Mouse (Mus musculus): ENCODE results near the gene Nkapd1. TPM values are rescaled to one million over a fixed set of nuclear protein-coding genes. Genes with fewer than 3 reads are reported as not detected.
A peak's percentile ranks its signal among the peaks of the same experiment; 100 is the strongest.

The Nkapd1 gene
- total RNA-seq, 2 experiments from 2014 or later: 22.6 to 23.3 TPM

GRCm38 (mm10) chr9:50602055-50602845 is 15.0 kb downstream of the Nkapd1 start:
- intact Hi-C loops (cut with DNase I): loop anchor here (5.0 kb wide), 2 partner anchors 140 to 165 kb away; partner anchors contain the start of gene Fdxacb1
- no peak for DNase-seq

GRCm38 (mm10) chr9:50601536-50601935 is 15.7 kb downstream of the Nkapd1 start:
- intact Hi-C loops (cut with DNase I): loop anchor here (5.0 kb wide), 2 partner anchors 139 to 166 kb away; partner anchors contain the start of gene Fdxacb1
- DNase-seq: peak; percentile 15 to 27

GRCm38 (mm10) chr9:50596973-50597372 is 20.3 kb downstream of the Nkapd1 start:
- intact Hi-C loops (cut with DNase I): no loop called here
- peak; percentile 19 to 37 for DNase-seq

DNA sequence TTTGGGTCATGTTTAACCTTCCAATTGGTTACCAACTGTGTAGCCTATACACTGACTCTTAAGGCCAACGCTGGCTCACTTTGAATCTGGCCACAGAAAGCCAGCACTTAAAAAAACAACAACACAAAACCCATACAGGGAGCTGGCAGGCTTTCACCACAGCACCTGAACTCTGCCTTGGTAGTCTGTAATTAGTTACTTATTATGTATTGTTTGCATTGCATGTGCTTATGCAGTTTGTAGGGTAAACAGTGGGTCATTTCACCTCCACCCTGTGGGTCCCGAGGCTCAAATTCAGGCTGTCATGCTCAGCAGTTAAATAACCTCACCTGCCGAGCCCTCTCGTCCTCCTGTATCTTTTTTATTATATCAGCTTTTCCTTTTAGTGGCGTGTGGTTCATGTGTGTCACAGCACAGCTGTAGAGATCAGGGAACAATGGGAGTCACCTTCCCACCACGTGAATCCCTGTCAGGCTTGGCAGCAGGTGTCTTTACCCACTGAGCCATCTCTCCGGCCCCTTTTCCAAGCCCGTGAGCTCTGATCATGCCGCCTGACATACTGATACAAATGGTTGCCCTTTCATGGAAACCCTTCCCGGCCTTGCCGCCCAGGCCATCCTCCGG is 22.4 kb downstream of the Nkapd1 start:
- intact Hi-C loops (cut with DNase I): no loop called here
- no peak for DNase-seq

- intact Hi-C loops (cut with DNase I): no loop called here
- peak in 1 of 2 experiments; percentile 41 for DNase-seq
Observed at GRCm38 (mm10) chr9:50593544-50593943, 23.7 kb downstream of the Nkapd1 start.

DNA sequence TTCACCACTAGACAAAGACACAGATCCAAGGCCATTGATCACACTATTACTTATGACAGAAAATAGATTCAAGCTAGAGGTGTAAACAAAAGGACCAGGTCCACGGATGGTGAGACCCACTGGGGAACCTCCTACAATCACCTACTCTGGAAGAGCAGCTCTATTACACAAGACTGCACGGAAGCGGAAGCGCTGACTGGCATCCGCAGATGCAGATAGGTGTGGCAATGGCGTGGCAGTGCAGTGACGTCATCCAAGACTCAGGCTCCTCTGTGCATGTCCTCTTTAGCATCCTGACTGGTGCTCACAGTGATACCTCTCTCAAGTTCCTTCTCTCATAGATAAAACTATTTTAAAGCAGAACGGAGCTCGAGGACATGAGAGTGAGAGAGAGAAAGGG is 24.3 kb downstream of the Nkapd1 start:
- no peak for DNase-seq
- intact Hi-C loops (cut with DNase I): no loop called here

GRCm38 (mm10) chr9:50590856-50591518 is 26.3 kb downstream of the Nkapd1 start:
- DNase-seq: peak; percentile 10 to 16
- intact Hi-C loops (cut with DNase I): no loop called here

DNA sequence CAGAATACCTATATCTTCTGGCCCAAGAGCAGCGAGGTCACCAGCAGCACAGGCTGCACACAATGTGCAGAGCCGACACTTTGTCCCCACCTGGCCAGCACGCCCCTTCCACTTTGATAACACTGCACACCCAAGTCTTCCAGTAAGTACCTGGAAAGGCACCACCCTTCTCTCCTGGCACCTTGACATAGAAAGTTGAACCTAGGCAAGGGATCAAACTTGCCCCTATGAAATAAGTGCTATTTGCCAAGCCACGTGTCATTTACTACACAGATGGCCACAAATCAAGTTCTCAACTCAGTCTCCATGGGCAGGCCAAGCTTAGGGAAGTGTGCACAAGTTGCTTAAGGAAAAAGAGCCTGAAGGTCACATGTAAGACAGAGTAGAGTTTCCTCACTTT is 30.3 kb downstream of the Nkapd1 start:
- intact Hi-C loops (cut with DNase I): no loop called here
- DNase-seq: no peak

DNA sequence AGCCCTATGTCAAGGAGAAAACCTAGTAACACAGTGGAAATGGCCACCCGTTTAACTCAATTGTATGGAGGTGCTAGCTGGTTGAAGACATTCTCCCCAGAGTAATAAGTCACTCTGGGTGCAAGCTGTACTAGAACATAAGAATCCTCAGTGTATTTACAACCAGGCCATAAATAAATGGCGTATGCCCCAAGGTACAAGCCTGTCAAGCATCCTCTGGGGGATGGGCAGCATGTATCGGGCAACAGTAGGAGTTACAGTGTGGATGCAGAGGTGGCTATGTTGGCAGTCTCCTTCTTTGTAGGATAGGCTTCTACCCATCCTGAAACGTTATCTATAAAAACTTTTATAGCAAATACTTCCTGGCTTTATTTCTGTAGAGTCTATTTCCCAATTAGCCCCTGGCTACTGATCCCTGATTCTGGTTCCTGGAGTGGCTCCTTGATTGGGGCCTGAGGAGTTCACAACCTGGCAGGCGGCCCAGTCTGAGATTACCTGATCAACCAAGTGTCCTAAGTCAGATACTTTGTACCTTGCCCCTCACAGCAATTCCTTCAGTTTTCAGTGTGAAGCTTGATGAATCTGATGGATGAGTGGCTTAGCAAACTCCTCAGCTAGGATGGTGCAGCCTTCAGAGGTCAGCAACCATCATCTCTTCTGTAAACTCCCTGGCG is 32.0 kb downstream of the Nkapd1 start:
- DNase-seq: no peak
- intact Hi-C loops (cut with DNase I): no loop called here

GRCm38 (mm10) chr9:50580370-50580769 is 36.9 kb downstream of the Nkapd1 start:
- intact Hi-C loops (cut with DNase I): no loop called here
- DNase-seq: no peak

GRCm38 (mm10) chr9:50569599-50570525 is 47.4 kb downstream of the Nkapd1 start:
- intact Hi-C loops (cut with DNase I): no loop called here
- no peak for DNase-seq

- intact Hi-C loops (cut with DNase I): no loop called here
- no peak for DNase-seq
Observed at GRCm38 (mm10) chr9:50567881-50568280, 49.4 kb downstream of the Nkapd1 start.

- no peak for DNase-seq
- intact Hi-C loops (cut with DNase I): no loop called here
Observed at GRCm38 (mm10) chr9:50567372-50567771, 49.9 kb downstream of the Nkapd1 start.

GRCm38 (mm10) chr9:50565940-50566339 is 51.3 kb downstream of the Nkapd1 start:
- intact Hi-C loops (cut with DNase I): no loop called here
- DNase-seq: no peak

DNA sequence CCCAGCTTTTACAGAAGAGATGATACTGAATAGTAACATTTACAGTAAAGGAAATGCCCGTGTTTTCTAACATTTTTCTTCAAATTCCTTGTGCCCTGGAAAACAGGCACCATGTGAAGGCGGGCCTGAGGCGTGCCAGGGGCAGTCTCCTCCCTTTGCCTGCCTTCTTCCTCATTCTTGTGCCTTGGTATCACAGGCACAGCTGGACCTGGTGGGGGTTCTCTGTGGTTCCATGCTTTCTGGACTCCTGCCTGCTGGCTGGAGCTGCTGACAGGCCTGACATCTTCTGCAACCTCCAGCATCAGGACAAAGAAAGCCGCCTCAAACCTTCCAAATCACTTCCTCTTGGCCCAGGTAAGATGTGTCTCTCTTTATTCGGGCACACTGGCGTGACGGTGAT is 52.1 kb downstream of the Nkapd1 start:
- peak; percentile 10 to 19 for DNase-seq
- intact Hi-C loops (cut with DNase I): no loop called here

GRCm38 (mm10) chr9:50561918-50562360 is 55.3 kb downstream of the Nkapd1 start:
- no peak for DNase-seq
- intact Hi-C loops (cut with DNase I): no loop called here

- no peak for DNase-seq
- intact Hi-C loops (cut with DNase I): no loop called here
Observed at GRCm38 (mm10) chr9:50561145-50561917, 55.9 kb downstream of the Nkapd1 start, which contains the start of gene Tex12. TSS of gene Tex12 (minus strand) at chr9:50561325.

Data from heart, postnatal 10 days (tissue).